Comparison of ENCODE assay signal across 8 mouse cellular contexts in genomic region chr11:31671354-31672169, GRCm38 (mm10). TPM values are rescaled to one million over a fixed set of nuclear protein-coding genes. Genes with fewer than 3 reads are reported as not detected.
DNase-seq lines count a peak whose midpoint lies in the region; ATAC-seq and TF ChIP-seq lines count a peak whose summit lies in the region.

Bod1 (minus strand) TSS chr11:31671885.

- H3K27ac ChIP-seq in bone marrow macrophage, adult 2 months (ENCODE audit: insufficient read depth, low read depth, low read length), result no peak within 1 kb of the TSS
- no peak within 1 kb of the TSS for H3K27ac ChIP-seq in embryonic fibroblast, embryonic 13.5 days (ENCODE audit: insufficient read depth, low read length)
- peak within 1 kb of the TSS; percentile 93 for H3K27ac ChIP-seq in heart, embryonic 10.5 days
- H3K27ac ChIP-seq in kidney, embryonic 15.5 days, result peak within 1 kb of the TSS; percentile 52; the same call in 1 of the 2 replicates

- peaks cover 33% of the 10 kb centered on the region for H3K36me3 ChIP-seq in heart, embryonic 10.5 days
- peaks cover 36% of the 10 kb centered on the region for H3K36me3 ChIP-seq in kidney, embryonic 15.5 days

- DNase-seq in A20 (ENCODE audit: low read depth, low spot score) (peak; percentile 93), liver (peak; percentile 90)
- peak; percentile 97 for DNase-seq in heart, embryonic 10.5 days (ENCODE audit: low spot score)
- peak; percentile 86 to 90 for DNase-seq in spleen, postnatal 4 days (ENCODE audit: low spot score in 2 of 2)

- no peaks in the 10 kb centered on the region for H3K27me3 ChIP-seq in heart, embryonic 10.5 days (ENCODE audit: insufficient read depth, poor library complexity, severe bottlenecking)
- no peaks in the 10 kb centered on the region for H3K27me3 ChIP-seq in kidney, embryonic 15.5 days

- WGBS in heart, embryonic 10.5 days, result under 1% methylated on average over 76 of the region's 76 CpGs
- 0% methylated on average over 72 of the region's 76 CpGs for WGBS in kidney, embryonic 15.5 days

- H3K4me3 ChIP-seq in bone marrow macrophage, adult 2 months (ENCODE audit: insufficient read depth, low read length), result peak within 1 kb of the TSS; percentile 96
- H3K4me3 ChIP-seq in embryonic fibroblast, embryonic 13.5 days (ENCODE audit: insufficient read depth, low read length), result peak within 1 kb of the TSS; percentile 84
- peak within 1 kb of the TSS; percentile 92 for H3K4me3 ChIP-seq in heart, embryonic 10.5 days
- H3K4me3 ChIP-seq in kidney, embryonic 15.5 days (replicated peaks), result peak within 1 kb of the TSS; percentile 96

- peaks cover 5% of the 10 kb centered on the region for H3K4me1 ChIP-seq in bone marrow macrophage, adult 2 months (ENCODE audit: control insufficient read depth, insufficient read depth, low read length)
- no peaks in the 10 kb centered on the region for H3K4me1 ChIP-seq in embryonic fibroblast, embryonic 13.5 days (ENCODE audit: control insufficient read depth, insufficient read depth, low read length)
- peaks cover 7% of the 10 kb centered on the region for H3K4me1 ChIP-seq in heart, embryonic 10.5 days
- H3K4me1 ChIP-seq in kidney, embryonic 15.5 days, result peaks cover 13% of the 10 kb centered on the region

- peak within 1 kb of the TSS; percentile 68 for H3K4me2 ChIP-seq in kidney, embryonic 15.5 days

- TF ChIP-seq CTCF in bone marrow macrophage, adult 2 months (IDR thresholded peaks at IDR 0.05; ENCODE audit: low read depth, low read length), result no peak
- TF ChIP-seq CTCF in embryonic fibroblast, embryonic 13.5 days (IDR thresholded peaks at IDR 0.05; ENCODE audit: borderline replicate concordance, insufficient read depth, low read length), result no peak

- ATAC-seq in kidney, embryonic 15.5 days (replicated peaks; ENCODE audit: low FRiP score), result peak; percentile 98
- ATAC-seq in monocyte, adult 5-6 weeks (replicated peaks; ENCODE audit: insufficient number of reproducible peaks, low FRiP score, low TSS enrichment, poor library complexity, severe bottlenecking), result peak; percentile 95

- no peaks in the 10 kb centered on the region for H3K9me3 ChIP-seq in heart, embryonic 10.5 days
- no peaks in the 10 kb centered on the region for H3K9me3 ChIP-seq in kidney, embryonic 15.5 days (replicated peaks)

- TF ChIP-seq POLR2A in bone marrow macrophage, adult 2 months (IDR thresholded peaks at IDR 0.05; ENCODE audit: borderline replicate concordance, low read depth, low read length), result no peak
- TF ChIP-seq POLR2A in embryonic fibroblast, embryonic 13.5 days (IDR thresholded peaks at IDR 0.05; ENCODE audit: low read depth, low read length), result peak; percentile 70

- peak within 1 kb of the TSS; percentile 95 for H3K9ac ChIP-seq in kidney, embryonic 15.5 days

RNA-seq across cellular contexts. Expression of gene Bod1, which starts in this region (rescaled TPM):
- 11.0 and 12.6 TPM in 2 replicates for polyA plus RNA-seq in bone marrow macrophage, adult 2 months (2012; ENCODE audit: insufficient read depth, insufficient read length, missing spikeins)
- polyA plus RNA-seq in embryonic fibroblast, embryonic 13.5 days (2011; ENCODE audit: insufficient read length, low read depth, missing spikeins), result 46.0 and 51.2 TPM in 2 replicates
- 65.5 and 81.7 TPM in 2 replicates for polyA plus RNA-seq in heart, embryonic 10.5 days (2016; fragmentation: Nextera tagmentation; extraction: Ambion mirVana)
- 84.9 and 86.8 TPM in 2 replicates for polyA plus RNA-seq in kidney, embryonic 15.5 days (2015; fragmentation: Nextera tagmentation; extraction: Ambion mirVana)
- total RNA-seq in monocyte, adult 5-6 weeks (2017), result 10.8 to 18.3 TPM (median 12.3 TPM) in 3 replicates

Comparison
In these comparisons a context has a peak if more than half of its experiments do, and no peak if none do; other contexts are left out.
1. H3K27ac ChIP-seq: peak in heart, embryonic 10.5 days (single experiment) and kidney, embryonic 15.5 days (single experiment); none in bone marrow macrophage, adult 2 months (single experiment) and embryonic fibroblast, embryonic 13.5 days (single experiment).
2. Peak in every context shown above with its lines, with median percentiles within 50 percentile points of each other: DNase-seq and H3K4me3 ChIP-seq.